Mouse (Mus musculus) heart, embryonic 16.5 days (tissue): Measurements from ENCODE around the gene 1700086D15Rik. TPM values are rescaled to one million over a fixed set of nuclear protein-coding genes. Genes with fewer than 3 reads are reported as not detected.

Experiments
- ATAC-seq: fragments of 200-750 bp; cut with Nextera tagmentation; replicated peaks from 2 replicates; pipeline ENCODE4 v1.8.0; 2017; ENCODE audit warnings: moderate number of reproducible peaks; ENCODE audit not compliant: insufficient read depth, low FRiP score; ENCODE audit errors: extremely low read depth
- H3K27ac ChIP-seq: fragments of 300-500 bp; sonication (generic); 2 replicates; pipeline ENCODE4 v1.5.1; 2014; ENCODE audit warnings: mild to moderate bottlenecking, low read length, control low read depth, moderate library complexity
- H3K27me3 ChIP-seq: fragments of 300-500 bp; sonication (generic); 2 replicates; pipeline ENCODE4 v1.6.1; 2014; ENCODE audit warnings: low read length, mixed read lengths; ENCODE audit not compliant: control insufficient read depth, insufficient read depth
- H3K36me3 ChIP-seq: fragments of 300-500 bp; sonication (generic); 2 replicates; pipeline ENCODE4 v1.6.1; 2014; ENCODE audit not compliant: control insufficient read depth, insufficient read depth
- H3K4me1 ChIP-seq: fragments of 300-500 bp; sonication (generic); 2 replicates; pipeline ENCODE4 v1.6.1; 2014; ENCODE audit warnings: low read length, mixed read lengths; ENCODE audit not compliant: control insufficient read depth, insufficient read depth
- H3K4me2 ChIP-seq: fragments of 300-500 bp; sonication (generic); 2 replicates; pipeline ENCODE4 v1.6.1; 2014; ENCODE audit warnings: low read depth, mild to moderate bottlenecking, control low read depth, low read length
- H3K4me3 ChIP-seq: fragments of 300-500 bp; sonication (generic); 2 replicates; pipeline ENCODE4 v1.5.1; 2014; ENCODE audit warnings: mild to moderate bottlenecking, control low read depth, low read length
- H3K9ac ChIP-seq: fragments of 300-500 bp; sonication (generic); 2 replicates; pipeline ENCODE4 v1.6.1; 2014; ENCODE audit warnings: low read length, control low read depth
- H3K9me3 ChIP-seq: fragments of 300-500 bp; sonication (generic); replicated peaks from 2 replicates; pipeline ENCODE4 v1.6.1; 2016; ENCODE audit warnings: low read length; ENCODE audit not compliant: control insufficient read depth
- WGBS: fragments of 180-500 bp; shearing (Covaris S2); extraction: QIAGEN DNeasy Blood & Tissue Kit; methylation state at CpG from one replicate; pipeline ENCODE4 v1.1.7; 2014; 5-methylcytosine and 5-hydroxymethylcytosine counted together
- polyA plus RNA-seq: library from polyadenylated mRNA; unstranded; fragments of >200 nt; fragmentation: Nextera tagmentation; extraction: Ambion mirVana; gene quantifications from 2 replicates; pipeline ENCODE4 v1.2.1, GENCODE M21; 2015

The 1700086D15Rik gene
- polyA plus RNA-seq, 1 experiment from 2014 or later = not detected

- WGBS = 64% methylated on average over 7 of the region's 7 CpGs
- H3K36me3 ChIP-seq = no peaks in the 10 kb centered on the region
- H3K9ac ChIP-seq = no peak overlapping the region
- ATAC-seq = no peak
- H3K4me1 ChIP-seq = peaks cover 25% of the 10 kb centered on the region
- H3K27me3 ChIP-seq = no peaks in the 10 kb centered on the region
- no peak overlapping the region for H3K27ac ChIP-seq
- H3K4me2 ChIP-seq = no peak overlapping the region
- H3K4me3 ChIP-seq = no peak overlapping the region
- H3K9me3 ChIP-seq = no peaks in the 10 kb centered on the region
These were observed 11.2 kb downstream of the 1700086D15Rik start for GRCm38 (mm10) chr11:65148441-65148840.

GRCm38 (mm10) chr11:65142838-65143417 lies 16.8 kb downstream of the 1700086D15Rik start:
- H3K4me3 ChIP-seq = no peak overlapping the region
- peak overlapping the region; percentile 34 for H3K4me2 ChIP-seq

DNA sequence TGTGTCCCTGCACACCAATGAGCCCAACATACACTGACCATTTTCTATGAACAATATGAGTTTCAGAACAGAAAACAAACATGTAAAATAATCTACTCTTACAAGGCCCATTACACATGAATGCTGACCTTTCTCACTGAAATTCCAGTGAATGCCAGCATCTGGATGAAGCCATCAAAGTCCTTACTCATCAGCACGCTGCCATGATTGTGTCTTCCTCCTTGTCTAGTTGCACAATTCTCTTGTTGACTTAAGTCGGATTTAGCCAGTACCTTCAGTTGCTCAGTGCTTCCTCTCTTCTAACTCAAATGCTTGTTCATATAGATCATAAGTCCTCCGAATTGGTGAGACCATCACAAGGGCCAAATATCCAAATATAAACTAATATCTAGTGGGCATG lies 20.7 kb downstream of the 1700086D15Rik start:
- no peak for ATAC-seq
- WGBS = 88% methylated on average over 3 of the region's 3 CpGs
- Histone ChIP-seq H3K4me2 (no peak overlapping the region), H3K4me3 (no peak overlapping the region), H3K27me3 (no peaks in the 10 kb centered on the region), H3K36me3 (no peaks in the 10 kb centered on the region), H3K4me1 (peaks cover 25% of the 10 kb centered on the region), H3K27ac (no peak overlapping the region), H3K9me3 (no peaks in the 10 kb centered on the region), H3K9ac (no peak overlapping the region)

More at GRCm38 (mm10) chr11:65142838-65143417, 16.8 kb downstream of the 1700086D15Rik start:
- Histone ChIP-seq H3K9me3 (no peaks in the 10 kb centered on the region), H3K4me1 (peaks cover 25% of the 10 kb centered on the region), H3K9ac (no peak overlapping the region), H3K27me3 (no peaks in the 10 kb centered on the region), H3K27ac (peak overlapping the region; percentile 77), H3K36me3 (no peaks in the 10 kb centered on the region)
- ATAC-seq = peak; percentile 78
- 38% methylated on average over 4 of the region's 4 CpGs for WGBS

- Histone ChIP-seq H3K36me3 (no peaks in the 10 kb centered on the region), H3K9ac (no peak overlapping the region), H3K4me1 (peaks cover 19% of the 10 kb centered on the region), H3K27me3 (no peaks in the 10 kb centered on the region), H3K27ac (no peak overlapping the region), H3K4me3 (no peak overlapping the region), H3K9me3 (no peaks in the 10 kb centered on the region), H3K4me2 (no peak overlapping the region)
- ATAC-seq = no peak
- WGBS = 59% methylated on average over 2 of the region's 2 CpGs
These were observed 22.5 kb downstream of the 1700086D15Rik start for GRCm38 (mm10) chr11:65137145-65137652.

GRCm38 (mm10) chr11:65135251-65135739 lies 24.4 kb downstream of the 1700086D15Rik start:
- no peak overlapping the region for H3K4me3 ChIP-seq
- no peak overlapping the region for H3K4me2 ChIP-seq
- 66% methylated on average over 8 of the region's 8 CpGs for WGBS
- H3K36me3 ChIP-seq = no peaks in the 10 kb centered on the region
- H3K27ac ChIP-seq = no peak overlapping the region
- peaks cover 15% of the 10 kb centered on the region for H3K4me1 ChIP-seq
- ATAC-seq = no peak
- no peak overlapping the region for H3K9ac ChIP-seq
- H3K27me3 ChIP-seq = no peaks in the 10 kb centered on the region
- H3K9me3 ChIP-seq = no peaks in the 10 kb centered on the region

- WGBS = 74% methylated on average over 4 of the region's 4 CpGs
- Histone ChIP-seq H3K4me2 (no peak overlapping the region), H3K36me3 (no peaks in the 10 kb centered on the region), H3K4me1 (peaks cover 12% of the 10 kb centered on the region), H3K9me3 (no peaks in the 10 kb centered on the region), H3K9ac (no peak overlapping the region), H3K27ac (no peak overlapping the region), H3K27me3 (no peaks in the 10 kb centered on the region), H3K4me3 (no peak overlapping the region)
- no peak for ATAC-seq
These were observed 26.0 kb downstream of the 1700086D15Rik start for GRCm38 (mm10) chr11:65133661-65134060.

DNA sequence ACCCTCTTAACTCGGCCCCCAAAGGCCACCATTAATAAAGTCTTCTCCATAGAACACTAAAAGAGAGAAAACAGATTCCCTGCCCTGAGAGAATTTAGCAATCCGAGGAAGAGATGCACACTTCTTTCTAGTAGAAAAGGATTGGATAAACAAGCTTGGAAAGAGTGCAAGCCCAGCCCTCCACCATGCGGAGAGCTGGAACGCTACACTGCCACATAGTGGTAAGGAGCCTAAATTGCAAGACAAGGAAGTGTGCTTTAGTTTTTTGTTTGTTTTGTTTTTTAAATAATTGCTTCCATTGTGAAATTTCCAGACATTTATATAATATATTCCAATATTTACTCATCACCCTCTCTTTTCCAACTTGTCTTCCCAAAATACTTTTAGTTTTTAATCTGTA lies 30.6 kb downstream of the 1700086D15Rik start:
- no peaks in the 10 kb centered on the region for H3K9me3 ChIP-seq
- no peaks in the 10 kb centered on the region for H3K27me3 ChIP-seq
- H3K4me1 ChIP-seq = peaks cover 14% of the 10 kb centered on the region
- no peak overlapping the region for H3K27ac ChIP-seq
- H3K36me3 ChIP-seq = no peaks in the 10 kb centered on the region
- no peak overlapping the region for H3K4me3 ChIP-seq
- 75% methylated on average over 4 of the region's 4 CpGs for WGBS
- no peak overlapping the region for H3K4me2 ChIP-seq
- no peak for ATAC-seq
- H3K9ac ChIP-seq = no peak overlapping the region

DNA sequence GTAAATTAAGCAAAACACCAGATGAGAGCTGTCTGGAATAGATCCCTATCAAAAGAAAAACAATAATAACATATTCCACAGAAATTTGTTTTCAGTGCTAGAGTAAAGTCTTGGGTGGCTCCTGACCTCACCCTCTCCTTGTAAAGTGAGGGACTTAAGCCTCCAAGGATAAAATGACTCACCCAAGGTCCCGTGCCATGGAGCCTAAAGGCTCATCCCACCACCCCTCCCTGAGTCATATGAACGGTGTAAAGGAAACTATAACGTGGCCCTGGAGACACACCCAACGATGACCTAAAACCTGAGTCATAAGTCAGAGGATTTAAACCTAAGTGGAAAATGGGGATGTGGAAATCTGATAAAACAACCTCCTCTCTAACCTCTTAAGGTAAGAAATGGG lies 31.0 kb downstream of the 1700086D15Rik start:
- Histone ChIP-seq H3K4me2 (no peak overlapping the region), H3K36me3 (no peaks in the 10 kb centered on the region), H3K4me3 (no peak overlapping the region), H3K9ac (no peak overlapping the region), H3K27me3 (no peaks in the 10 kb centered on the region), H3K27ac (no peak overlapping the region), H3K4me1 (peaks cover 11% of the 10 kb centered on the region), H3K9me3 (no peaks in the 10 kb centered on the region)
- ATAC-seq = no peak
- WGBS = 80% methylated on average over 4 of the region's 4 CpGs

DNA sequence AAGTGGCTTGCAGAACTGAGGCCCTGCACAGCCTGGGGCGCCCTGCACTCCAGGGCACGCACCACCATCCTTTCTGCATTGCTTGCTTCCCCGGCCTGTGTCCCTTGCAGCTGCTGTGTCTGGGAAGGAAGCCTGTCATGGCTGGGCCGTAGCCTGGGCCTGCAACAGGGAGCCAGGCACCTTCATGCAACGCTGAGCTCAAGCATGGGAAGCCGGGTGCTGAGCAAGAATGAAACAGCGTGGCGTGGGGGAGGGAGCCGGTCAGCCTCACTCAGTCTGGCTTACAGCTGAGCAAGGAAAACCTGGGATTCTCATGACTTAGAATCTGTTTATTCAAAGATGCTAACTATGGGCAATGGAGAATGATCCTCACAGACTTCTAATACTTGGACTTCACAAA lies 33.1 kb downstream of the 1700086D15Rik start:
- Histone ChIP-seq H3K27ac (peak overlapping the region; percentile 17; the same call in 1 of the 2 replicates), H3K9ac (no peak overlapping the region), H3K4me2 (no peak overlapping the region), H3K36me3 (no peaks in the 10 kb centered on the region), H3K27me3 (no peaks in the 10 kb centered on the region), H3K4me1 (peaks cover 9% of the 10 kb centered on the region; the same call in 1 of the 2 replicates), H3K4me3 (no peak overlapping the region), H3K9me3 (no peaks in the 10 kb centered on the region)
- 69% methylated on average over 9 of the region's 9 CpGs for WGBS
- no peak for ATAC-seq
